Mouse (Mus musculus) cerebellum, adult 11-12 months (tissue): ENCODE results near the gene Cdh4.

Experiments
- DNase-seq: peaks from one replicate; pipeline ENCODE4 v3.0.0; 2022

Cdh4 gene

GRCm38 (mm10) chr2:179604746-179605145, 162.5 kb downstream of the Cdh4 start:
- no peak for DNase-seq

DNA sequence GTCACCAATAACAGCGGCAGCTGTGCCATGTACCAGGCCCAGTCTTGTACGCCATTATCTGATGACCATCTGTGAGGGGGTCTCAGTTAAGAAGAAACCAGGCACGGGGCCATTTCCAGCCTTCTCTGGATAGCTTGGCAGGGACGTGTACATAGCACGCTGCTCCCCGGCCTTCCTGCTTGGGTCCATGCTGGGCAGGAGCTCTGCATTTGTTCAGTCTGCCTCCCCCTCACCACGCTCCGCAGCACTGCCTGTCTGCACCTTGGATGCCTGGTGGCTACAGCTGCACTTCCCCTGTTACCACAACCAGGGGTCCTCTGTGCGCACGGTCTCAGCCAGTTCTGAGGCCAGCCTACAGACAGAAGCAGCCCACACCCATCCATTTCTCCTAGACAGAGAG, 163.0 kb downstream of the Cdh4 start:
- DNase-seq, result no peak

DNA sequence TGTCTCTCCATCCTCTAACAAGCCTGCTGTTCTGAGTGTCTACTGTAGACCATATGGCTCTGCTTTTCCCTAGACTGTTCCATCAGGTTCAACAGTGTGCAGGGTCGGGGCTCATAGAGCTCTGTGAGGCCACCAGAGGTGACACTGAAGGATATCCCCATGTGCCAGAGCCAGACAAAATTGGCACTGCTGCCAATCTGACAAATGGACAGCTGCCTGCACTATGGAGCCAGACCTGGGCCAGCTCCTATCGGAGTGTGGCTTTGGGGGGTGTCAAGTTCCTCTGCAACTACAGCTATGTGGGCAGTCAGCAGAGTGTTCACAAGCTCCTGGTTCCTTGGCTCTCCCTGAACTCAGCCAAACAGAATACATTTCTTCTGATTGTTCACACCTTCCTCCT, 164.1 kb downstream of the Cdh4 start:
- DNase-seq, result no peak

DNA sequence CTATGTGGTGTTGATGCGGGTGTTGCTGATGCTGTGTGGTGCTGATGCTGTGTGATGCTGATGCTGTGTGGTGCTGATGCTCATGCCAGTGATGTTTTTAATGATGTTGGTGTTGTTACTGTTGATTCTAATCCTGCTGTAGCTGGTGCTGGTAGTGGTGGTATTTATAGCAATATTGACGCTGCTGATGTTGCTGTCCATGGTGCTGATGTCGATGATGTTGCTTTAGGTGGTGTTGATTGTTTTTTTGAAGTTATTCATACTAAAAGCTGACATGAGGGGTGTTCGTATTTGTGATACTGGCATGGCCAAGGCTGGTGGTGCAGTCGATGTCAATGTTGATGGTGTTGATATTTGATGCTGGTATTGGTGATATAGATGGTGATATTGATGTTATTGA, 173.7 kb downstream of the Cdh4 start:
- no peak for DNase-seq

GRCm38 (mm10) chr2:179623643-179624473, 181.6 kb downstream of the Cdh4 start:
- no peak for DNase-seq

DNA sequence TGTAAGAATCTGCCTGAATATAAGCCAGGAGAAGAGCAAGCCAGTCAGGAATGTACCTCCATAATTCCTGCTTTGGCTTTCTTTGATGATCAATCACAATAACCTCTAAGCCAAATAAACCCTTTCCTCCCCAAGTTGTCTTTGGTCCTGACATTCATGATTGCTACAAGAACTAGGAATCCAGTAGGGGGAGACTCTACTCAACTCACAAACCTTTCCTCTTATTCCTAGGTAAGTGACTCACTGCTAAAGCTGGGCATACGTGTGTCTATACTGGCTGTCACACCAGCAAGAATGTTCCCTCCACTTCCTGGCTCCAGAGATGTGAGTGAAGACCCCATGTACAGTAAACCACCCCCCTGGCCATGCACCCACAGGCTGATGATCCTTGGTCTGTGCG, 185.3 kb downstream of the Cdh4 start:
- no peak for DNase-seq

GRCm38 (mm10) chr2:179630720-179631119, 188.5 kb downstream of the Cdh4 start:
- no peak for DNase-seq

- DNase-seq, result peak; percentile 52
Measured at GRCm38 (mm10) chr2:179640576-179641301, 198.5 kb downstream of the Cdh4 start.

DNA sequence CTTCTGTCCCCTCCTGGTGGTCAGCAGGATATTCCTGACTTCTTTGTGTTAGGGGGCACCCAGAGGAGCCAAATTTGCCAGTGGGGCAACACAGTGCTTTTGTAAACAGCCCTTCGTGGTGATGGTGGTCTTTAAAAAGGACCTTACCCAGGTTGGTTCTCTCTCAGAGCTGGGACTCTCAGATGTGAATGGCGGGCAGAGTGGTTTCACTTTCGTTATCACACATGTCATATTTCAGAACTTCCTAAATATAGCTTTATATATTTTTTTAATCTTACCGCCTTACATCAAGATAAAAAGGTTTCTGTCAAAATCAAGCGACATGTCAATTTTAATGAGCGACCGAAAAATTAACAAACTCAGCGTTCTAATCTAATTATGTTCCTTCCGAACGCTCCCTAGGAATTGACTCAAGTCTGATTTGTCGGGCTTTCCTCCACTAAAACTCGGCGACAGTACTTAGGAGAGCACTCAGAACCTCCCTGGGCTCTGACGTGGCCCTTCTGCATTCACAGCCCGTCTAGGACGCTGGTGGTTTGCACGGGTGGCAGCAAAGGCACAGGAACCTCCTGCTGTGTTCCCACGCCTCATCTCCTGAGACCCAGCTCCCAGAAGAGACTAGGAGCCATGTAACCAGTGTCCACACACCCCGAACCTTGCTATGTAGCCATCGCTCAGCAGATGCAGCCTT, 206.5 kb downstream of the Cdh4 start:
- DNase-seq, result peak; percentile 16

- peak; percentile 17 for DNase-seq
Measured at GRCm38 (mm10) chr2:179649370-179649769, 207.1 kb downstream of the Cdh4 start.

- no peak for DNase-seq
Measured at GRCm38 (mm10) chr2:179650168-179650567, 207.9 kb downstream of the Cdh4 start.

GRCm38 (mm10) chr2:179655506-179655905, 213.3 kb downstream of the Cdh4 start:
- no peak for DNase-seq

GRCm38 (mm10) chr2:179659254-179659653, 217.0 kb downstream of the Cdh4 start:
- no peak for DNase-seq

DNA sequence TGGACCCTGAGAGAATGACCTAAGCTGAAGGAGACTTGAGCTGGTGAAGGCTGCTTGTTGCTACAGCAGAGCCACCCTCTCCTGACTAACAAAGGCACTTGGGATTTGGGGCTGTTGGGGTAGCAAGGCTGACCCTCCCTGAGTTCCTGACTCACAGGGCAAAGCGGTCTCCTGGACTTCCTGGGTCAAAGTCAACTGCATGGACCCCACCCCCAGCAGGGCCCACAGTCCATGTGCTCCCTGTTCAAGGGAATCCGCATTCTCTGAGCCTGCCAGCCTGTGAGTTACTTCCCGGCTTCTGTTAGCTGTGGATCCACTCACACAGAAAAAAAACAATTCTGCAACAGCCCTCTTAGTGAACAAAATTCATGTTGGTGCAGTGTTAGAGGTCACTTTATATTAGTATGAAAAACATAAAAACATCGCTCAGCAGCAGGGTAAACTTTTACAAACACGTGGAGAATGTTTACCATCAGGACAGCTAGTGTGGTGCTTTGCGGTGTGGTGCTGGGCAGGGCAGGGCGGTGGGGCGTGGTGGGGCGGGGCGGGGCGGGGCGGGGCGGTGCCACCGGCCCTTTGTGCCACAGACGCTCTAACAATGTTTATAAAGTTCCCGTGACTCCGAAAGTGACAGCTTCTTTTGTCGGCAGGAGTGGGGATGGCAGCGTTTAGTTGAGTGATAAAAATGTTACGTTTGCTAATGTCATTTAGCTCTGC, 219.9 kb downstream of the Cdh4 start:
- no peak for DNase-seq

GRCm38 (mm10) chr2:179662739-179663138, 220.5 kb downstream of the Cdh4 start:
- DNase-seq, result no peak

- no peak for DNase-seq
Measured at GRCm38 (mm10) chr2:179663652-179664051, 221.4 kb downstream of the Cdh4 start.

DNA sequence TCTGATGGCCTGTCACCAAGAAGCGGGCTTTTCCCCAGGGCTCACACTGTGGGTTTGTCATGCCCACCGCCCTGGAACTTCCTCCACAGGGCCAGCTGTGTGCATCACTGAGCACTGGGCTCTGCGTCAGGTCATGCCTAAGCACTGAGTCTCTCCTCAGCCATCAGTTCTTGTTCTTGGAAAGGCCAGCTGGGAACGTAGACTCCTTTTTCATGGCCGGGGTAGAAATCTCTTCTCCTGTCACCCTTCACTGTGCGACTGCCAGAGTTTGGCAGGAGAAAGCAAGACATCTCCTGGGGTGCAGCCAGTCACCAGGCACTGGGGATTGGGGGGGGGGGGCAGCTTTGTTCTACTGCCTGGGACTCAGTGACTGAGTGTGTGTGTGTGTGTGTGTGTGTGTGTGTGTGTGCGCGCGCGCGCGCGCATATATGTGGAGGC, 222.0 kb downstream of the Cdh4 start:
- DNase-seq, result no peak

DNA sequence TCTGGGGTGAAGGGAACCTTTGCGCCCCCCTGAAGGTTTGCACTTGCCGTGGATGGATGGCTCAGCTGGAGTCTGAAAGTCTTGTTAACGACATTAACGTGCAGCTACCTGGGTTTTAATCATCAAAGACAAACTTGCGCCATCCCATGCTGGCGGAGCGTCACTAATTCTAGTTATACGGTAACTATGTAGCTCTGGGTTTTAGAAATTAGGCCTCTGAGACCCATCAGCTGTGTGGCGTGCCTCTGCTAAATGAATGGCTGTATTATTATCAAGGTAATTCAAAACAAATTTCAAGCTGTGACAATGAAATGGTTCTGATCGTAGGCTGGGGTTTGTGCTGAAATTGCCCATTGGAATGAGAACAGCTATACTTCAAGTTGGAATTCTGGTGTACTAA, 228.5 kb downstream of the Cdh4 start:
- no peak for DNase-seq

- peak; percentile 26 for DNase-seq
Measured at GRCm38 (mm10) chr2:179679866-179680265, 237.6 kb downstream of the Cdh4 start.

- no peak for DNase-seq
Measured at GRCm38 (mm10) chr2:179681386-179681785, 239.2 kb downstream of the Cdh4 start.

DNA sequence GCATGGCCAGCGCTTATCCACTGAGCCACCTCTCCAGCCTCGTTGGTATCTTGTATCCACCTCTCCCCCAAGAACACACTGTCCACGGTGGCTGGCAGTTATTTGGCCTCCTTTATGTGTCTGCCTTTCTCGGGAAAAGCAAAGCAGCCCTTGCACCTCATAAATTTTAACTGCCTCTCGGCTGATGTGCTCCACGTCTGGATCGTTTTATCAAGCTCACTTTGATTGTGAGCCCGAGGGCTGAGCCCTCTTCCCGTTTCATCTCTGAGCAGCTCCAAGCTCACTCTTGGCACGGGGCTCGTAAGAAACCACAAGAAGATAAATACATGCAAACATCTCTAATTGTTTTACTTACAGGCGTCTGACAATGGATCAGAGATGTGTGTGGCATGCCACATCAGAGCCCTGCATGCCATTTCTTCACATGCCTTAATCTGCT, 245.0 kb downstream of the Cdh4 start:
- no peak for DNase-seq

DNA sequence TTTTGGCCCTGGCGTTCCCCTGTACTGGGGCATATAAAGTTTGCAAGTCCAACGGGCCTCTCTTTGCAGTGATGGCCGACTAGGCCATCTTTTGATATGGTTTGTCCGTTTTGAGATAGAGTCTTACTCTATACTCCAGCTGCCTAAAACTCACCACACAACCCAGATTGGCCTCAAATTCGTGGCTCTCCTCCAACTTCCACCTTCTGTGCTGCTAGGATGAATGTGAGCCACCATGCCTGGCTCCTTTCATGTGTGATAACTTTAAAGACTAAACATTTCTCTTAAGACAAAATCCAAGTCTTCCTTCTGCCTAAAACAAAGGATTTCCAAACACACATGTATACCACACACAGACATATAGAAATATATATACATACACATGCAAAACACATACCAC, 246.7 kb downstream of the Cdh4 start:
- no peak for DNase-seq

- DNase-seq, result no peak
Measured at GRCm38 (mm10) chr2:179689761-179690160, 247.5 kb downstream of the Cdh4 start.
